Mouse (Mus musculus): ENCODE results near the gene Zfp708. TPM values are rescaled to one million over a fixed set of nuclear protein-coding genes. Genes with fewer than 3 reads are reported as not detected.

Gene Zfp708
- polyA plus RNA-seq, 1 experiment from 2014 or later, result 0.78 TPM

- Histone ChIP-seq H3K27ac (ENCODE audit: low read depth) (no peak overlapping the region), H3K4me2 (ENCODE audit: low read depth, low read length) (no peak overlapping the region), H3K9me3 (ENCODE audit: low read length) (no peaks in the 10 kb centered on the region), H3K27me3 (ENCODE audit: insufficient read depth, low read length) (no peaks in the 10 kb centered on the region), H3K36me3 (replicated peaks; ENCODE audit: insufficient read depth, low read length) (no peaks in the 10 kb centered on the region), H3K4me3 (ENCODE audit: low read depth, low read length) (no peak overlapping the region), H3K4me1 (ENCODE audit: insufficient read depth) (0 out of 2 replicates have a peak, but pooled peaks cover 3% of the 10 kb centered on the region), H3K9ac (replicated peaks) (no peak overlapping the region)
- 79% methylated on average over 2 of the region's 2 CpGs for WGBS (ENCODE audit: insufficient replicate concordance)
- TF ChIP-seq EP300 (IDR thresholded peaks at IDR 0.05; ENCODE audit: low read depth), result no peak
- no peak for TF ChIP-seq CTCF (IDR thresholded peaks at IDR 0.05; ENCODE audit: low read depth)
- DNase-seq (no peak), ATAC-seq (no peak)
These were observed 15.5 kb upstream of the Zfp708 start for GRCm38 (mm10) chr13:67113287-67113686.

DNA sequence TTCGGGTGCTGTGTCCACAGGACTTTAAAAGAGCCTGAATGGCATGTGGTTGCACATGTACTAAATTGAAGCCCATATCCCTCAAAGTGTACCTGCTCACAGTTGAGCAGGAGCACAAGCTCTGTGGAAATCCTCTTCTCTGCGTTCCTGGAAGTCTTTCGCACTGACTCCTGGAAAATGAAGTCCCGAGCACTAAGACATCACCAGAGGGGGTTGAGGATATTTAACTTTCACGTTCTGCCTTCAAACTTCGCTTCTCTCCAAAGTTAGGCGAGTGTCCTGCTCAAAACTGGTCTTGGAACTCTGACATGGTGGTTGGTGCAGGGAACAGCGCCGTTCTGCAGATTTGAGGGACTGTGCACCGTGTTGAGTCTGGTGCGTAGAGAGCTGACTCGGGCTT is 14.3 kb upstream of the Zfp708 start:
- DNase-seq (no peak), ATAC-seq (no peak)
- Histone ChIP-seq H3K4me3 (ENCODE audit: low read depth, low read length) (no peak overlapping the region), H3K4me1 (ENCODE audit: insufficient read depth) (peaks cover 7% of the 10 kb centered on the region; the same call in 1 of the 2 replicates), H3K36me3 (replicated peaks; ENCODE audit: insufficient read depth, low read length) (no peaks in the 10 kb centered on the region), H3K27ac (ENCODE audit: low read depth) (no peak overlapping the region), H3K9me3 (ENCODE audit: low read length) (no peaks in the 10 kb centered on the region), H3K27me3 (ENCODE audit: insufficient read depth, low read length) (no peaks in the 10 kb centered on the region), H3K9ac (replicated peaks) (no peak overlapping the region), H3K4me2 (ENCODE audit: low read depth, low read length) (no peak overlapping the region)
- TF ChIP-seq CTCF (IDR thresholded peaks at IDR 0.05; ENCODE audit: low read depth) (no peak), EP300 (IDR thresholded peaks at IDR 0.05; ENCODE audit: low read depth) (no peak)
- 77% methylated on average over 12 of the region's 12 CpGs for WGBS (ENCODE audit: insufficient replicate concordance)

DNA sequence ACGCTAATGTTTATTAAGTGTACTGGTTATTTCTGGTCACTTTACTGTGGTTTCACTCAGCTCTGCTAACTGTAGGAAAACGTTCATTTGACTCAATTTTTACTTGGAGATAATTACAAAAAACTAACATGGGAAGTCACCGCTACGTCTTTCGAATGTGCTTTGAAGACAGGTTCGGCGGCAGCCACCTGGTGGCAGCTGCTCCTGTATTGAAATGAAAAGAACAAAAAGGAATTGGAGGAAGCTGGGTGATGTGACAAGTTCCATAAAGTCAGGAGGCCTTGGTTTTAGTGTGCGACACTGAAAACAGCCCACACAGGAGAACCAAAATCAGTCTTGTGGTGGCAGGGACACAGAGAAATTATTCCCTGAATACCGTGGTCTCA is 11.0 kb upstream of the Zfp708 start:
- no peaks in the 10 kb centered on the region for H3K36me3 ChIP-seq (replicated peaks; ENCODE audit: insufficient read depth, low read length)
- DNase-seq, result peak; percentile 55
- H3K9ac ChIP-seq (replicated peaks), result no peak overlapping the region; the same call in 1 of the 2 replicates

DNA sequence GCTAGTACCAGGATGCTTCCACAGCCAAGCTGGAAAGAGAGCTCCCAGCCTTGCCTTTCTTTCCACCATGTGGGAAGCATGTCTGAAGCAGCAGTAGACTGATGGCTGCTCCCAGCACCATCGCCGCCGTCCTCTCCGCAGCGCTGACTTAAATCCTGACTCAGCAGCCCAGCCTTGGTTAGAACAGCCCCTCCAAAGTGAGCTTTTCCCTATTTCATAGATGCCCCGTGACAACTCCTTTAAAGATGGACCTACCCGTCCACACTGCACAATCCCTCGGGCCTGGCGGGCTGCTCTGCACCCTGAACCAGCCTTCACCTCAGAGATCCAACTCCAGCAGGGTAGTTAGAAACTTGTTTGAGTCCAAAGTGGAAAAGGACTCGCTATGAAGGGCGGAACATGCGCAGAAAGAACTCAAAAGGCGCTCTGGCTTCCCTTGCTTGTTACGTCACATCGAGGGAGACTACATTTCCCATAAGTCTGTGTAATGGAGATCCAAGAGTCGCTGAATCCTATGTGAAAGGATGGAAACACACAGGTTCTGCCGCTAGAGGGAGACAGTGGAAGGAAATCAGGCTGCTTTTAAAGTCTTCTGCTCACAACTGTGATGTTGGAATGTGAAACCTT is 10.5 kb upstream of the Zfp708 start, which contains the start of gene Gm28557:
TSS of gene Gm28557 (minus strand) at position 411 of the 627 bp plus-strand sequence.
- Histone ChIP-seq H3K4me3 (ENCODE audit: low read depth, low read length) (peak within 1 kb of the TSS; percentile 71), H3K4me1 (ENCODE audit: insufficient read depth) (peaks cover 10% of the 10 kb centered on the region), H3K27ac (ENCODE audit: low read depth) (peak within 1 kb of the TSS; percentile 88), H3K4me2 (ENCODE audit: low read depth, low read length) (peak within 1 kb of the TSS; percentile 90), H3K9me3 (ENCODE audit: low read length) (no peaks in the 10 kb centered on the region), H3K36me3 (replicated peaks; ENCODE audit: insufficient read depth, low read length) (no peaks in the 10 kb centered on the region), H3K9ac (replicated peaks) (peak within 1 kb of the TSS; percentile 70), H3K27me3 (ENCODE audit: insufficient read depth, low read length) (no peaks in the 10 kb centered on the region)
- ATAC-seq (peak; percentile 98), DNase-seq (peak; percentile 88)
- under 1% methylated on average over 17 of the region's 17 CpGs for WGBS (ENCODE audit: insufficient replicate concordance)
- TF ChIP-seq CTCF (IDR thresholded peaks at IDR 0.05; ENCODE audit: low read depth) (peak; percentile 95), EP300 (IDR thresholded peaks at IDR 0.05; ENCODE audit: low read depth) (peak; percentile 19; the same call in 1 of the 2 replicates)

More for the DNA sequence above, 11.0 kb upstream of the Zfp708 start:
- Histone ChIP-seq H3K9me3 (ENCODE audit: low read length) (no peaks in the 10 kb centered on the region), H3K4me3 (ENCODE audit: low read depth, low read length) (peak overlapping the region; percentile 71), H3K27ac (ENCODE audit: low read depth) (no peak overlapping the region), H3K4me1 (ENCODE audit: insufficient read depth) (peaks cover 10% of the 10 kb centered on the region), H3K27me3 (ENCODE audit: insufficient read depth, low read length) (no peaks in the 10 kb centered on the region), H3K4me2 (ENCODE audit: low read depth, low read length) (peak overlapping the region; percentile 90)
- peak; percentile 68 for ATAC-seq
- WGBS (ENCODE audit: insufficient replicate concordance), result 5% methylated on average over 9 of the region's 9 CpGs
- TF ChIP-seq EP300 (IDR thresholded peaks at IDR 0.05; ENCODE audit: low read depth), result no peak
- TF ChIP-seq CTCF (IDR thresholded peaks at IDR 0.05; ENCODE audit: low read depth), result no peak

- Histone ChIP-seq H3K4me3 (ENCODE audit: low read depth, low read length) (peak overlapping the region; percentile 71), H3K4me2 (ENCODE audit: low read depth, low read length) (peak overlapping the region; percentile 90), H3K27ac (ENCODE audit: low read depth) (peak overlapping the region; percentile 88), H3K4me1 (ENCODE audit: insufficient read depth) (peaks cover 10% of the 10 kb centered on the region), H3K36me3 (replicated peaks; ENCODE audit: insufficient read depth, low read length) (no peaks in the 10 kb centered on the region), H3K9me3 (ENCODE audit: low read length) (no peaks in the 10 kb centered on the region), H3K27me3 (ENCODE audit: insufficient read depth, low read length) (no peaks in the 10 kb centered on the region), H3K9ac (replicated peaks) (peak overlapping the region; percentile 70)
- DNase-seq (no peak), ATAC-seq (no peak)
- WGBS (ENCODE audit: insufficient replicate concordance), result 57% methylated on average over 9 of the region's 9 CpGs
- TF ChIP-seq EP300 (IDR thresholded peaks at IDR 0.05; ENCODE audit: low read depth) (no peak), CTCF (IDR thresholded peaks at IDR 0.05; ENCODE audit: low read depth) (no peak)
These were observed 9.9 kb upstream of the Zfp708 start for GRCm38 (mm10) chr13:67107681-67108080.

DNA sequence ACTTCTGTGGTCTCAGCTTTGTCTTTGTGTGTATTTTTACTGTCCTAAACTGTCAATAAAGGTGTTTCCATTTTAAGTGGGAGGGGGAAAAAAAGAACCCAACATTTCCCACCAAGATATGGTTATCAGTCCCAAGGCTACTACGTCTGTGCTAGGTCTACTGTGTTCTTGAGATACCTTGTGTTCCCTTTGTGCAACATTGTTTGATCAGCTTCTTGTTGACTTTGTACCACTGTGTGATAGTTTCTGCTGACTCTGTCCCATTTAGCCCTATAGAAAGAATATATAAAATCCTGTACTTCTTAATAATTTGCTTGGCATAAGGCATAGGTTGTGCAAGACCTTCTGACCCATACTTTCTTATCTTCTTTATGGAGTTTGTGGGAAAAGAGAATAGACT is 7.6 kb downstream of the Zfp708 start:
- ATAC-seq (no peak), DNase-seq (no peak)
- H3K4me3 ChIP-seq (ENCODE audit: low read depth, low read length), result no peak overlapping the region
- no peaks in the 10 kb centered on the region for H3K27me3 ChIP-seq (ENCODE audit: insufficient read depth, low read length)
- 50% methylated on average over 1 of the region's 1 CpGs for WGBS (ENCODE audit: insufficient replicate concordance)
- H3K27ac ChIP-seq (ENCODE audit: low read depth), result no peak overlapping the region
- 0 out of 2 replicates have a peak, but pooled peaks cover 4% of the 10 kb centered on the region for H3K36me3 ChIP-seq (replicated peaks; ENCODE audit: insufficient read depth, low read length)
- no peak overlapping the region for H3K4me2 ChIP-seq (ENCODE audit: low read depth, low read length)
- H3K9me3 ChIP-seq (ENCODE audit: low read length), result no peaks in the 10 kb centered on the region
- TF ChIP-seq CTCF (IDR thresholded peaks at IDR 0.05; ENCODE audit: low read depth), result no peak
- no peak for TF ChIP-seq EP300 (IDR thresholded peaks at IDR 0.05; ENCODE audit: low read depth)
- no peaks in the 10 kb centered on the region for H3K4me1 ChIP-seq (ENCODE audit: insufficient read depth)
- no peak overlapping the region for H3K9ac ChIP-seq (replicated peaks)
